ENCODE assay signal across 8 mouse cellular contexts in the genomic region with DNA sequence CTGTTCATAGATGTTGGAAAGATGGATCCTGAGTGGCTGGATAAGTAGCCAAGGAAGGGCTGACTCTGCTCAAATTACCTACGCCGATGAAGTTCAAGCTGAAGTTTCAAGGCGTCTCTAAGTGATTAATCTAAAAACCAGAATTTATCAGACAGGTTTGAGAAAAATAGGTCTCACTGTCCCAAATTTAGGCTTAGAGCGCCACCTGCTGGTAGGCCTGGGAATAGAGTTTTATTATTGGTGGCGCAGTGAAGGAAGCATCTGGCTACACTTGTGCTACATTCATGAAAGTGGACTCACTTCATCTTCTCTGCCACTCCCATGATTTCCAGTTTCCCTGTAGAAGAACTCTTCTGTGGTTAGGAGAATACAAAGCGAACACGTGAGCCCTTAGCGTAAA.
DNase-seq lines count a peak whose midpoint lies in the region; ATAC-seq and TF ChIP-seq lines count a peak whose summit lies in the region.

No protein-coding gene starts in this region.

- no peaks in the 10 kb centered on the region for H3K4me1 ChIP-seq in forebrain, embryonic 11.5 days (replicated peaks; ENCODE audit: control insufficient read depth, insufficient read depth, low read length)
- H3K4me1 ChIP-seq in forebrain, embryonic 12.5 days, result peaks cover 7% of the 10 kb centered on the region
- 0 out of 2 replicates have a peak, but pooled peaks cover 2% of the 10 kb centered on the region for H3K4me1 ChIP-seq in cortical plate, adult 2 months (ENCODE audit: control insufficient read depth, insufficient read depth, low read length)

- H3K4me3 ChIP-seq in forebrain, embryonic 11.5 days (ENCODE audit: low read depth, low read length), result no peak overlapping the region
- no peak overlapping the region for H3K4me3 ChIP-seq in forebrain, embryonic 12.5 days (replicated peaks)
- H3K4me3 ChIP-seq in cortical plate, adult 2 months (ENCODE audit: insufficient read depth, low read length), result no peak overlapping the region

- 0 out of 2 replicates have a peak, but pooled peaks have one; percentile 8 for ATAC-seq in forebrain, embryonic 11.5 days (replicated peaks; ENCODE audit: low FRiP score)
- no peak for ATAC-seq in forebrain, embryonic 12.5 days (ENCODE audit: low FRiP score)
- ATAC-seq in megakaryocyte progenitor cell, adult 5-6 weeks (replicated peaks; ENCODE audit: poor library complexity), result peak; percentile 77

- H3K4me2 ChIP-seq in forebrain, embryonic 11.5 days (ENCODE audit: low read depth, low read length, severe bottlenecking), result no peak overlapping the region
- no peak overlapping the region for H3K4me2 ChIP-seq in forebrain, embryonic 12.5 days

- no peak overlapping the region for H3K9ac ChIP-seq in forebrain, embryonic 11.5 days (ENCODE audit: low read length)
- H3K9ac ChIP-seq in forebrain, embryonic 12.5 days, result no peak overlapping the region

- H3K36me3 ChIP-seq in forebrain, embryonic 11.5 days (ENCODE audit: control insufficient read depth, insufficient read depth, low read length), result no peaks in the 10 kb centered on the region
- no peaks in the 10 kb centered on the region; the same call in 1 of the 2 replicates for H3K36me3 ChIP-seq in forebrain, embryonic 12.5 days (replicated peaks)

- peak; percentile 90 for DNase-seq in forebrain, embryonic 11.5 days (ENCODE audit: low spot score)
- peak; percentile 66 for DNase-seq in adrenal gland, adult 2 months
- DNase-seq in gastrocnemius, postnatal 4 days (ENCODE audit: low spot score in 2 of 2), result peak; percentile 50 to 70
- DNase-seq in layer of hippocampus, postnatal 14 days (ENCODE audit: low spot score in 2 of 2), result peak; percentile 84 to 87
- peak; percentile 92 for DNase-seq in testis, postnatal 10 days (ENCODE audit: low spot score)

- no peaks in the 10 kb centered on the region for H3K9me3 ChIP-seq in forebrain, embryonic 11.5 days (ENCODE audit: control insufficient read depth, low read length)
- no peaks in the 10 kb centered on the region for H3K9me3 ChIP-seq in forebrain, embryonic 12.5 days

- no peaks in the 10 kb centered on the region for H3K27me3 ChIP-seq in forebrain, embryonic 11.5 days (ENCODE audit: control insufficient read depth, insufficient read depth, low read length)
- peaks cover 5% of the 10 kb centered on the region; the same call in 1 of the 2 replicates for H3K27me3 ChIP-seq in forebrain, embryonic 12.5 days

- 20% methylated on average over 8 of the region's 8 CpGs for WGBS in forebrain, embryonic 11.5 days
- 13% methylated on average over 8 of the region's 8 CpGs for WGBS in forebrain, embryonic 12.5 days

- no peak for TF ChIP-seq POLR2A in cortical plate, adult 2 months (IDR thresholded peaks at IDR 0.05; ENCODE audit: extremely low read depth, insufficient read depth, low read length)

- H3K27ac ChIP-seq in forebrain, embryonic 11.5 days (ENCODE audit: low read depth, low read length), result no peak overlapping the region
- H3K27ac ChIP-seq in forebrain, embryonic 12.5 days, result no peak overlapping the region
- H3K27ac ChIP-seq in cortical plate, adult 2 months (ENCODE audit: insufficient read depth, low read length), result no peak overlapping the region

- peak; percentile 88 for TF ChIP-seq CTCF in cortical plate, adult 2 months (IDR thresholded peaks at IDR 0.05; ENCODE audit: extremely low read depth, insufficient read depth, low read length)
